10 mouse cellular contexts compared by ENCODE assay signal in genomic region chr7:45681046-45681736, GRCm38 (mm10). TPM values are rescaled to one million over a fixed set of nuclear protein-coding genes. Genes with fewer than 3 reads are reported as not detected.
A peak's percentile ranks its signal among the peaks of the same experiment; 100 is the strongest.
DNase-seq lines count a peak whose midpoint lies in the region; ATAC-seq and TF ChIP-seq lines count a peak whose summit lies in the region.
"Had no signal": no experiment of that assay in that cellular context is flagged by ENCODE, and none has a peak within 500 bp of the region (broad histone marks: within the 10 kb centered on the region; RNA-seq: fewer than 3 reads in every experiment).

No protein-coding gene starts in this region.

- WGBS in heart, embryonic 16.5 days = 50% methylated on average over 8 of the region's 8 CpGs

- no peak overlapping the region for H3K4me3 ChIP-seq in layer of hippocampus, adult 2 months
- no peak overlapping the region for H3K4me3 ChIP-seq in brown adipose tissue, adult 24 weeks (ENCODE audit: insufficient read depth, low read depth, low read length)
- no peak overlapping the region for H3K4me3 ChIP-seq in heart, embryonic 16.5 days (ENCODE audit: low read length)

- no peaks in the 10 kb centered on the region for H3K36me3 ChIP-seq in heart, embryonic 16.5 days (ENCODE audit: control insufficient read depth, insufficient read depth)

- peak overlapping the region; percentile 73; the same call in 1 of the 2 replicates for H3K27ac ChIP-seq in layer of hippocampus, adult 2 months
- peak overlapping the region; percentile 94 for H3K27ac ChIP-seq in brown adipose tissue, adult 24 weeks (replicated peaks; ENCODE audit: low read depth, low read length)
- peak overlapping the region; percentile 81 for H3K27ac ChIP-seq in heart, embryonic 16.5 days (ENCODE audit: low read length)

- no peak for DNase-seq in layer of hippocampus, adult 2 months (ENCODE audit: low spot score in 2 of 2)
- DNase-seq in layer of hippocampus, adult 8-10 months (ENCODE audit: low spot score in 2 of 2) = no peak
- peak; percentile 47 to 50 for DNase-seq in spleen, adult 18-20 months
- DNase-seq in c-Kit-positive CD71-positive TER-119-positive erythroid progenitor cells, embryonic 14.5 days (ENCODE audit: low spot score) = no peak
- DNase-seq in neural tube, embryonic 10.5 days (ENCODE audit: extremely low spot score, low spot score) = no peak

- TF ChIP-seq CTCF in layer of hippocampus, adult 2 months (conservative IDR thresholded peaks at IDR 0.05) = no peak

- peak overlapping the region; percentile 18 for H3K9ac ChIP-seq in heart, embryonic 16.5 days (ENCODE audit: low read length)

- peaks cover 24% of the 10 kb centered on the region for H3K4me1 ChIP-seq in brown adipose tissue, adult 24 weeks (ENCODE audit: control insufficient read depth, insufficient read depth, insufficient read length, low read length)
- peaks cover 26% of the 10 kb centered on the region for H3K4me1 ChIP-seq in heart, embryonic 16.5 days (ENCODE audit: control insufficient read depth, insufficient read depth, low read length)

- ATAC-seq in heart, embryonic 16.5 days (replicated peaks; ENCODE audit: extremely low read depth, insufficient read depth, low FRiP score) = peak; percentile 76
- ATAC-seq in megakaryocyte-erythroid progenitor cell, adult 5-6 weeks (replicated peaks; ENCODE audit: low FRiP score, low TSS enrichment, poor library complexity, severe bottlenecking) = no peak
- ATAC-seq: forebrain, embryonic 14.5 days had no signal

- no peaks in the 10 kb centered on the region for H3K27me3 ChIP-seq in heart, embryonic 16.5 days (ENCODE audit: control insufficient read depth, insufficient read depth, low read length)

- no peak overlapping the region for H3K4me2 ChIP-seq in heart, embryonic 16.5 days (ENCODE audit: low read depth, low read length)
- H3K4me2 ChIP-seq: midbrain, embryonic 11.5 days had no signal

- no peaks in the 10 kb centered on the region for H3K9me3 ChIP-seq in heart, embryonic 16.5 days (replicated peaks; ENCODE audit: control insufficient read depth, low read length)

RNA-seq across cellular contexts. Expression of gene Ntn5, which starts 2.6 kb away (rescaled TPM):
- total RNA-seq in layer of hippocampus, adult 2 months (2021) = 1 to 10 TPM; 6.3 to 9.3 TPM
- total RNA-seq in layer of hippocampus, adult 8-10 months (2022) = 10 to 100 TPM in 3 of 4 experiments, 1 to 10 TPM in 1; 9.1 to 13.5 (median 11.6) TPM
- not detected in 2 replicates for polyA plus RNA-seq in brown adipose tissue, adult 24 weeks (2012; ENCODE audit: insufficient read depth, insufficient read length, missing spikeins)
- polyA plus RNA-seq in heart, embryonic 16.5 days (2015; fragmentation: Nextera tagmentation; extraction: Ambion mirVana) = 0.22 and 0.36 TPM in 2 replicates
- not detected in 2 replicates for total RNA-seq in megakaryocyte-erythroid progenitor cell, adult 5-6 weeks (2014; fragmentation: Nextera tagmentation)
- total RNA-seq in megakaryocyte-erythroid progenitor cell, adult 5-6 weeks (2017) = not detected in 2 replicates
- polyA plus RNA-seq: midbrain, embryonic 11.5 days had no signal

RNA-seq across cellular contexts. Expression of gene Sec1, which starts 13.0 kb away (rescaled TPM):
- total RNA-seq in layer of hippocampus, adult 2 months (2021) = 1 to 10 TPM; 2.2 to 2.3 TPM
- total RNA-seq in layer of hippocampus, adult 8-10 months (2022) = 1 to 10 TPM; 1.6 to 4.6 (median 3.3) TPM
- not detected in 2 replicates for polyA plus RNA-seq in brown adipose tissue, adult 24 weeks (2012; ENCODE audit: insufficient read depth, insufficient read length, missing spikeins)
- 0.33 and 0.65 TPM in 2 replicates for polyA plus RNA-seq in heart, embryonic 16.5 days (2015; fragmentation: Nextera tagmentation; extraction: Ambion mirVana)
- not detected in 2 replicates for total RNA-seq in megakaryocyte-erythroid progenitor cell, adult 5-6 weeks (2014; fragmentation: Nextera tagmentation)
- not detected in 2 replicates for total RNA-seq in megakaryocyte-erythroid progenitor cell, adult 5-6 weeks (2017)

RNA-seq across cellular contexts. Expression of gene Fut2, which starts 15.0 kb away (rescaled TPM):
- total RNA-seq in layer of hippocampus, adult 2 months (2021) = under 1 TPM; 0.13 to 0.25 TPM
- under 1 TPM in 3 of 4 experiments, not detected in 1; 0.20 to 0.27 (median 0.23) TPM for total RNA-seq in layer of hippocampus, adult 8-10 months (2022)
- not detected in 2 replicates for polyA plus RNA-seq in brown adipose tissue, adult 24 weeks (2012; ENCODE audit: insufficient read depth, insufficient read length, missing spikeins)
- 1.5 and 1.6 TPM in 2 replicates for polyA plus RNA-seq in heart, embryonic 16.5 days (2015; fragmentation: Nextera tagmentation; extraction: Ambion mirVana)
- total RNA-seq in megakaryocyte-erythroid progenitor cell, adult 5-6 weeks (2014; fragmentation: Nextera tagmentation) = not detected in 2 replicates
- total RNA-seq in megakaryocyte-erythroid progenitor cell, adult 5-6 weeks (2017) = not detected in 2 replicates
- polyA plus RNA-seq: midbrain, embryonic 11.5 days had no signal

RNA-seq across cellular contexts. Expression of gene Car11, which starts 18.5 kb away (rescaled TPM):
- total RNA-seq in layer of hippocampus, adult 2 months (2021) = 100 to 1,000 TPM; 184 to 211 TPM
- 100 to 1,000 TPM; 158 to 230 (median 187) TPM for total RNA-seq in layer of hippocampus, adult 8-10 months (2022)
- 12.1 and 17.1 TPM in 2 replicates for polyA plus RNA-seq in brown adipose tissue, adult 24 weeks (2012; ENCODE audit: insufficient read depth, insufficient read length, missing spikeins)
- polyA plus RNA-seq in heart, embryonic 16.5 days (2015; fragmentation: Nextera tagmentation; extraction: Ambion mirVana) = 4.2 and 5.1 TPM in 2 replicates
- not detected in 2 replicates for total RNA-seq in megakaryocyte-erythroid progenitor cell, adult 5-6 weeks (2014; fragmentation: Nextera tagmentation)
- not detected in 2 replicates for total RNA-seq in megakaryocyte-erythroid progenitor cell, adult 5-6 weeks (2017)

RNA-seq across cellular contexts. Expression of gene Dbp, which starts 23.7 kb away (rescaled TPM):
- total RNA-seq in layer of hippocampus, adult 2 months (2021) = 10 to 100 TPM; 69.2 to 72.8 TPM
- total RNA-seq in layer of hippocampus, adult 8-10 months (2022) = 100 to 1,000 TPM in 2 of 4 experiments, 10 to 100 TPM in 2; 76.7 to 136 (median 109) TPM
- polyA plus RNA-seq in brown adipose tissue, adult 24 weeks (2012; ENCODE audit: insufficient read depth, insufficient read length, missing spikeins) = 23.3 and 31.5 TPM in 2 replicates
- polyA plus RNA-seq in heart, embryonic 16.5 days (2015; fragmentation: Nextera tagmentation; extraction: Ambion mirVana) = 3.0 and 3.6 TPM in 2 replicates
- 7.1 and 9.1 TPM in 2 replicates for total RNA-seq in megakaryocyte-erythroid progenitor cell, adult 5-6 weeks (2014; fragmentation: Nextera tagmentation)
- total RNA-seq in megakaryocyte-erythroid progenitor cell, adult 5-6 weeks (2017) = 5.6 and 6.2 TPM in 2 replicates

Comparison
In these comparisons a context has a peak if more than half of its experiments do, and no peak if none do; other contexts are left out.
1. DNase-seq: peak in spleen, adult 18-20 months (2 of 2); none in layer of hippocampus, adult 2 months (0 of 2), layer of hippocampus, adult 8-10 months (0 of 2), c-Kit-positive CD71-positive TER-119-positive erythroid progenitor cells, embryonic 14.5 days (single experiment) and neural tube, embryonic 10.5 days (single experiment).
2. RNA of gene Ntn5, which starts 2.6 kb away (total RNA-seq): 9.1 to 13.5 TPM in layer of hippocampus, adult 8-10 months and 6.3 to 9.3 TPM in layer of hippocampus, adult 2 months; not detected in megakaryocyte-erythroid progenitor cell, adult 5-6 weeks; every median in the first group is over 4 times any median in the second.
3. Peak in every context shown above with its lines, with median percentiles within 50 percentile points of each other: H3K27ac ChIP-seq.